Mouse (Mus musculus): ENCODE measurements around the gene Specc1l. TPM values are rescaled to one million over a fixed set of nuclear protein-coding genes. Genes with fewer than 3 reads are reported as not detected.

Specc1l gene
- polyA plus RNA-seq, 1 experiment from 2014 or later: 20.4 TPM

- peak overlapping the region; percentile 95 for H3K9ac ChIP-seq (ENCODE audit: low read length)
- 44% methylated on average over 7 of the region's 7 CpGs for WGBS
- no peaks in the 10 kb centered on the region for H3K36me3 ChIP-seq (ENCODE audit: control insufficient read depth, insufficient read depth)
- peaks cover 11% of the 10 kb centered on the region for H3K4me1 ChIP-seq (ENCODE audit: control insufficient read depth, insufficient read depth, low read length)
- no peak for ATAC-seq (replicated peaks; ENCODE audit: extremely low read depth, insufficient read depth, low FRiP score)
- peak overlapping the region; percentile 85 for H3K4me2 ChIP-seq (ENCODE audit: low read depth, low read length)
- H3K9me3 ChIP-seq (replicated peaks; ENCODE audit: control insufficient read depth, low read length): no peaks in the 10 kb centered on the region
- H3K27ac ChIP-seq (ENCODE audit: low read length): no peak overlapping the region
- no peaks in the 10 kb centered on the region for H3K27me3 ChIP-seq (ENCODE audit: control insufficient read depth, insufficient read depth, low read length)
- H3K4me3 ChIP-seq (ENCODE audit: low read length): peak overlapping the region; percentile 69
These were observed 1.1 kb downstream of the Specc1l start for GRCm38 (mm10) chr10:75212981-75213380.

- Histone ChIP-seq H3K4me3 (ENCODE audit: low read length) (no peak overlapping the region), H3K27me3 (ENCODE audit: control insufficient read depth, insufficient read depth, low read length) (no peaks in the 10 kb centered on the region), H3K9ac (ENCODE audit: low read length) (no peak overlapping the region), H3K36me3 (ENCODE audit: control insufficient read depth, insufficient read depth) (no peaks in the 10 kb centered on the region), H3K4me1 (ENCODE audit: control insufficient read depth, insufficient read depth, low read length) (peaks cover 41% of the 10 kb centered on the region), H3K9me3 (replicated peaks; ENCODE audit: control insufficient read depth, low read length) (no peaks in the 10 kb centered on the region; the same call in 1 of the 2 replicates), H3K4me2 (ENCODE audit: low read depth, low read length) (no peak overlapping the region), H3K27ac (ENCODE audit: low read length) (no peak overlapping the region)
- ATAC-seq (replicated peaks; ENCODE audit: extremely low read depth, insufficient read depth, low FRiP score): no peak
- WGBS: 86% methylated on average over 3 of the region's 3 CpGs
These were observed 8.8 kb downstream of the Specc1l start for GRCm38 (mm10) chr10:75220722-75221121.

GRCm38 (mm10) chr10:75221936-75222610 is 10.2 kb downstream of the Specc1l start:
- Histone ChIP-seq H3K27ac (ENCODE audit: low read length) (peak overlapping the region; percentile 52), H3K27me3 (ENCODE audit: control insufficient read depth, insufficient read depth, low read length) (no peaks in the 10 kb centered on the region), H3K9ac (ENCODE audit: low read length) (no peak overlapping the region; the same call in 1 of the 2 replicates), H3K4me2 (ENCODE audit: low read depth, low read length) (no peak overlapping the region), H3K9me3 (replicated peaks; ENCODE audit: control insufficient read depth, low read length) (no peaks in the 10 kb centered on the region; the same call in 1 of the 2 replicates), H3K36me3 (ENCODE audit: control insufficient read depth, insufficient read depth) (no peaks in the 10 kb centered on the region), H3K4me3 (ENCODE audit: low read length) (no peak overlapping the region), H3K4me1 (ENCODE audit: control insufficient read depth, insufficient read depth, low read length) (peaks cover 41% of the 10 kb centered on the region)
- WGBS: 45% methylated on average over 4 of the region's 4 CpGs
- ATAC-seq (replicated peaks; ENCODE audit: extremely low read depth, insufficient read depth, low FRiP score): no peak

- Histone ChIP-seq H3K4me1 (ENCODE audit: control insufficient read depth, insufficient read depth, low read length) (peaks cover 41% of the 10 kb centered on the region), H3K4me3 (ENCODE audit: low read length) (no peak overlapping the region), H3K27ac (ENCODE audit: low read length) (peak overlapping the region; percentile 52), H3K4me2 (ENCODE audit: low read depth, low read length) (no peak overlapping the region), H3K27me3 (ENCODE audit: control insufficient read depth, insufficient read depth, low read length) (no peaks in the 10 kb centered on the region), H3K9me3 (replicated peaks; ENCODE audit: control insufficient read depth, low read length) (no peaks in the 10 kb centered on the region; the same call in 1 of the 2 replicates), H3K9ac (ENCODE audit: low read length) (no peak overlapping the region), H3K36me3 (ENCODE audit: control insufficient read depth, insufficient read depth) (no peaks in the 10 kb centered on the region)
- ATAC-seq (replicated peaks; ENCODE audit: extremely low read depth, insufficient read depth, low FRiP score): no peak
- WGBS: 61% methylated on average over 5 of the region's 5 CpGs
These were observed 10.7 kb downstream of the Specc1l start for GRCm38 (mm10) chr10:75222611-75222998.

DNA sequence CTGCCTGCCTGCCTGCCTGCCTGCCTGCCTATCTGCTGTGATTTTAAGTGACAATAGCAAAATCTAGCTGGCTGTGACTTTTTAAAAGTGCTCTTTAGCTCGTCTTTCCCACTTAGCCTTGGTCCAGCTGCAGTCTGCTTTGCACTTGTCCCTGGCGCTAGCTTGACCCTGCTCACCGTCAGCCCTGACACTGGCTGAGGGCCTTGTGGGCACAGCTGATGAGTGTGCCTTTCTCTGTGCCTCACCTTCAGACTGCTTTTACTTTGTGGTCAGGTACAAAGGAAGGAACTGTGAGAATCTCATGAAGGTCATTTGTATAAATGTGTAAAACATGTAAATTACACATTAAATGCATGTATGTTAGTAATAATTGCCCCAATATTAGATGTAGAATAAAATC is 12.3 kb downstream of the Specc1l start:
- Histone ChIP-seq H3K9ac (ENCODE audit: low read length) (peak overlapping the region; percentile 20; the same call in 1 of the 2 replicates), H3K36me3 (ENCODE audit: control insufficient read depth, insufficient read depth) (no peaks in the 10 kb centered on the region; the same call in 1 of the 2 replicates), H3K4me3 (ENCODE audit: low read length) (no peak overlapping the region), H3K27me3 (ENCODE audit: control insufficient read depth, insufficient read depth, low read length) (no peaks in the 10 kb centered on the region), H3K27ac (ENCODE audit: low read length) (no peak overlapping the region), H3K9me3 (replicated peaks; ENCODE audit: control insufficient read depth, low read length) (no peaks in the 10 kb centered on the region; the same call in 1 of the 2 replicates), H3K4me2 (ENCODE audit: low read depth, low read length) (no peak overlapping the region), H3K4me1 (ENCODE audit: control insufficient read depth, insufficient read depth, low read length) (peaks cover 39% of the 10 kb centered on the region)
- 54% methylated on average over 3 of the region's 3 CpGs for WGBS
- ATAC-seq (replicated peaks; ENCODE audit: extremely low read depth, insufficient read depth, low FRiP score): no peak

GRCm38 (mm10) chr10:75224630-75225029 is 12.8 kb downstream of the Specc1l start:
- WGBS: no CpG with 5 or more reads among the region's 2 CpGs

GRCm38 (mm10) chr10:75227381-75227780 is 15.5 kb downstream of the Specc1l start:
- ATAC-seq (replicated peaks; ENCODE audit: extremely low read depth, insufficient read depth, low FRiP score): no peak
- Histone ChIP-seq H3K27me3 (ENCODE audit: control insufficient read depth, insufficient read depth, low read length) (no peaks in the 10 kb centered on the region), H3K9ac (ENCODE audit: low read length) (no peak overlapping the region), H3K36me3 (ENCODE audit: control insufficient read depth, insufficient read depth) (peaks cover 6% of the 10 kb centered on the region; the same call in 1 of the 2 replicates), H3K9me3 (replicated peaks; ENCODE audit: control insufficient read depth, low read length) (no peaks in the 10 kb centered on the region), H3K4me1 (ENCODE audit: control insufficient read depth, insufficient read depth, low read length) (peaks cover 16% of the 10 kb centered on the region), H3K27ac (ENCODE audit: low read length) (no peak overlapping the region), H3K4me3 (ENCODE audit: low read length) (no peak overlapping the region), H3K4me2 (ENCODE audit: low read depth, low read length) (no peak overlapping the region)
- WGBS: 77% methylated on average over 3 of the region's 3 CpGs

More at GRCm38 (mm10) chr10:75224630-75225029, 12.8 kb downstream of the Specc1l start:
- ATAC-seq (replicated peaks; ENCODE audit: extremely low read depth, insufficient read depth, low FRiP score): no peak
- H3K4me1 ChIP-seq (ENCODE audit: control insufficient read depth, insufficient read depth, low read length): peaks cover 35% of the 10 kb centered on the region
- H3K4me2 ChIP-seq (ENCODE audit: low read depth, low read length): no peak overlapping the region
- H3K9ac ChIP-seq (ENCODE audit: low read length): no peak overlapping the region
- no peaks in the 10 kb centered on the region; the same call in 1 of the 2 replicates for H3K36me3 ChIP-seq (ENCODE audit: control insufficient read depth, insufficient read depth)
- no peak overlapping the region for H3K4me3 ChIP-seq (ENCODE audit: low read length)
- H3K9me3 ChIP-seq (replicated peaks; ENCODE audit: control insufficient read depth, low read length): no peaks in the 10 kb centered on the region; the same call in 1 of the 2 replicates
- H3K27me3 ChIP-seq (ENCODE audit: control insufficient read depth, insufficient read depth, low read length): no peaks in the 10 kb centered on the region
- no peak overlapping the region for H3K27ac ChIP-seq (ENCODE audit: low read length)

DNA sequence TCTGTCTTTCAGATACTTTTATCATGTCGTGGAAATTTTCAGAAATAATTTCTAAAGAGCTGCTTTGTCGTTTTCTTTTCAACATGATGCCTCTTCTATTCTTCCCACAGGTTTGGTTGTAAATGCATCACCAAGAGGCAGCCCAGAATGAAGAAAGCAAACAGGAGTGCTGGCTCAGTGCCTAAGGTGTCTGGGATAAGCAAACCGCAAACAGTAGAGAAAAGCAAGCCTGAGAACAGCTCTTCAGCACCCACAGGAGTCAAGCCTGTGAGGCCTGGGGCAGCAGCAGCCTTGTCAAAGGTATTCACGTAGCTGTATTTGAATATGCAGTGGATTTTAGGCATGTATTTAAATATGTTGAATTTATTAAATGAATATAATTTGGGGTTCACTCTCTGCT is 18.7 kb downstream of the Specc1l start:
- H3K9ac ChIP-seq (ENCODE audit: low read length): no peak overlapping the region
- no peak overlapping the region for H3K4me2 ChIP-seq (ENCODE audit: low read depth, low read length)
- 75% methylated on average over 4 of the region's 4 CpGs for WGBS
- no peak for ATAC-seq (replicated peaks; ENCODE audit: extremely low read depth, insufficient read depth, low FRiP score)
- no peaks in the 10 kb centered on the region for H3K9me3 ChIP-seq (replicated peaks; ENCODE audit: control insufficient read depth, low read length)
- no peaks in the 10 kb centered on the region for H3K27me3 ChIP-seq (ENCODE audit: control insufficient read depth, insufficient read depth, low read length)
- no peak overlapping the region for H3K27ac ChIP-seq (ENCODE audit: low read length)
- no peak overlapping the region for H3K4me3 ChIP-seq (ENCODE audit: low read length)
- H3K36me3 ChIP-seq (ENCODE audit: control insufficient read depth, insufficient read depth): peaks cover 13% of the 10 kb centered on the region
- H3K4me1 ChIP-seq (ENCODE audit: control insufficient read depth, insufficient read depth, low read length): 0 out of 2 replicates have a peak, but pooled peaks cover 2% of the 10 kb centered on the region

GRCm38 (mm10) chr10:75231876-75232275 is 20.0 kb downstream of the Specc1l start:
- Histone ChIP-seq H3K27me3 (ENCODE audit: control insufficient read depth, insufficient read depth, low read length) (no peaks in the 10 kb centered on the region), H3K4me1 (ENCODE audit: control insufficient read depth, insufficient read depth, low read length) (0 out of 2 replicates have a peak, but pooled peaks cover 2% of the 10 kb centered on the region), H3K9me3 (replicated peaks; ENCODE audit: control insufficient read depth, low read length) (no peaks in the 10 kb centered on the region), H3K9ac (ENCODE audit: low read length) (no peak overlapping the region), H3K36me3 (ENCODE audit: control insufficient read depth, insufficient read depth) (peaks cover 13% of the 10 kb centered on the region), H3K4me2 (ENCODE audit: low read depth, low read length) (no peak overlapping the region), H3K4me3 (ENCODE audit: low read length) (no peak overlapping the region), H3K27ac (ENCODE audit: low read length) (no peak overlapping the region)
- WGBS: 89% methylated on average over 1 of the region's 1 CpGs
- ATAC-seq (replicated peaks; ENCODE audit: extremely low read depth, insufficient read depth, low FRiP score): no peak

Measured in heart, embryonic 16.5 days (tissue).